Mouse (Mus musculus): ENCODE results near the gene Bad.

Gene Bad

GRCm38 (mm10) chr19:6969665-6970381 is 28.2 kb downstream of the Bad start:
- peak; percentile 86 to 91 for DNase-seq

- DNase-seq, result peak in 1 of 2 experiments; percentile 37
Measured at GRCm38 (mm10) chr19:6970460-6971085, 28.9 kb downstream of the Bad start.

GRCm38 (mm10) chr19:6971644-6972043 is 30.0 kb downstream of the Bad start:
- DNase-seq, result no peak

- DNase-seq, result no peak
Measured at GRCm38 (mm10) chr19:6972247-6972917, 30.7 kb downstream of the Bad start.

DNA sequence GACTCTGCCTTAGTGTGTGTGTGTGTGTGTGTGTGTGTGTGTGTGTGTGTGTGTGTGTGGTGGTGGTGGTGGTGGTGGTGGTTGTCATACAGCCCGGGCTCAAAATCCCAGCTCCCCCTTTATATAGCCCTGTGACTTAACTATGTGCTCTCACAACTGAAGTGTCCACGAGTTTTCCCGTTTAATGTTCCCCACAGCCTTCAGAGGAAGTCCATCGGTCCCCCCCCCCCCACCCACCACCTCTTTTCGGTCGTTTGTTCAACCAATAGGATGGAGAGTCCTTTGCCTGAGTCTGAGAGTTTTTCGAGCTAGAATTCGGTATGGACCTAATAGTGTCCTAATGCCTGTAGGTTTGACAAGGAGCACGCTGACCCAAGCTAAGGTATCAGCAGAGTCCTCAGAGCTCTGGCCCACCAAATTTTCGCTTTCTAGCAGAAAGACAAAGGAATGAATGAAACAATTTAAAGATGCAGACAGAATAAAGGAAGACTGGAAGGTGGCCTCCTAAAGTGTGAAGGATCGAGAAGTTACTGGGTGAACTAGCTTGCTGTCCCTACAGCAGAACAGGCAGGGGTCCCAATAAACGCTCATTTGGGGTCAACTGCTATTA is 32.0 kb downstream of the Bad start:
- no peak for DNase-seq

DNA sequence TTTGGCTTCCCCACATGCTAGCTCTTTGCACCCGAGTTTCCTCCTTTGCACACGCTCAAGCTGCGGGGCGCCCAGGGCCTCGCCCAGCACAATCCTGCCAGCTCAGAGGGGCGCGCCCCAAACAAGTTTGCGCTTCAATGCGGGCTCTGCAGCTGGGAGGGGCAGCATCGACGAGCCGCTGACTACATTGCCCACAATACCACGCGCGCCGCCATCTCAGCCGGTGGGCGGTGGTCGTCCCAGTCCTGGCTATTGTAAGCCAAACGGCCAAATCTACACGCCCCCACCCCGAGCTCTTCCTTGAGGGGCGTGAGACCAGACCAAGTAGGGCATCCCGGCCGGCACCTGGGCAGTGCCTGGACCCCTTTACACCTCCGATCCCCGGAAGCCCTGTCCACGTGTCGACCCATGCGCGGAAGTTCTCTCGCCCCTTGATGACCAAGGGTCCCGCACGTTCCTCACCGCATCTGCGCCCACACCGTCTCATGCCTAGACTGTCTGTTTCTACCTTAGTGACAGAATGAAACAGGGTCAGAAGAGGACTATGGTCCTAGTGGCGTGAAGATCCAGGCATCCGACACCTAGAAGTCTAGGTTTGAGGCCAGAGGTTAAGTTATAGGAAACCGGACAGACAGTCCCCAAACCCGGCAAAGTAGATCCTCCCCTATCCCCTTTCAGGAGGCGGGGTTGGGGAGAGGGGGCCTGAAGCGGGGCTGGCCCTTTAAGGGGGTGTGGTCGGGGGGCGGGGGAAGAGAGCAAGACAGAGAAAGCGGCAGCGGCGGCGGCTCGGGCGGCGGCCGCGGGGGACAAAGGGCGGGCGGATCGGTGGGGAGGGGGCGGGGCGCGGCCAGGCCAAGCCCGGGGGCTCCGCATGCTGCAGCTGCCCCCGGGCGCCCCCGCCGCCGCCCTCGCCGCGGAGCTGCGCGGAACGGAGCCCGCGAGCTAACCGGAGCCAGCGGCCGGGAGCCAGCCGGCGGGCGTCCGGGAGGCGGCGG is 32.8 kb downstream of the Bad start, which contains the start of gene Ppp1r14b:
Gene Ppp1r14b, plus strand, starts transcription at position 758 of the 995 bp plus-strand sequence.
- DNase-seq, result peak; percentile 92 to 95

- peak; percentile 70 to 81 for DNase-seq
Measured at GRCm38 (mm10) chr19:6975537-6976521, 34.2 kb downstream of the Bad start, which contains the start of gene Plcb3. Gene Plcb3 (minus strand): TSS chr19:6976470.

- DNase-seq, result no peak
Measured at GRCm38 (mm10) chr19:6977759-6978638, 36.3 kb downstream of the Bad start.

GRCm38 (mm10) chr19:6978639-6978974 is 36.9 kb downstream of the Bad start:
- DNase-seq, result no peak

DNA sequence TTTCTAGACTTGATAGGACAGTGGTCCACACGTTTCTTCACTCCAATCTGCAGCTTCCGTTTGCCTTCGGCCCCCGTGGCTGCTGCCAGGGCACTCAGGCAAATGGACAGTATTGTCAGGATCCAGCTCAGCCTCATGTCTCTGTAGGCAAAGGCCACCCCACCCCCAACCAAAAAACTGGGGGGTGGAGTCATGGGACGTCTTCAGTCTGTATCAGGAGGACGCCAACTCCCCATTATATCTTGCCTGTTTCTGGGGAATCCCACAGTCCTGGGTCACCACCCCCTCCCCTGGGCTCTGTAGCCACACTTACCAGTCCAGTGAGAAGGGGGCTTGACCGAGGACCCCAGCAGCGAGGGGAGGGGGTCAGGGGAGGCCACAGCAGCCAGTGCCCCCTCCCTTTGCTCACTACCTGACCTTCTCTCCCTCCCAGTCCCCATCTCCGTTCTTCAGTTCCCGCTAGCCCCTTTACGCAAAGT is 37.4 kb downstream of the Bad start:
- peak; percentile 44 to 54 for DNase-seq

GRCm38 (mm10) chr19:6979486-6980380 is 38.1 kb downstream of the Bad start:
- DNase-seq, result peak; percentile 100

- peak; percentile 98 to 100 for DNase-seq
Measured at GRCm38 (mm10) chr19:6980381-6981093, 38.9 kb downstream of the Bad start, which contains the start of gene Fkbp2. Gene Fkbp2 (minus strand): TSS chr19:6980501.

DNA sequence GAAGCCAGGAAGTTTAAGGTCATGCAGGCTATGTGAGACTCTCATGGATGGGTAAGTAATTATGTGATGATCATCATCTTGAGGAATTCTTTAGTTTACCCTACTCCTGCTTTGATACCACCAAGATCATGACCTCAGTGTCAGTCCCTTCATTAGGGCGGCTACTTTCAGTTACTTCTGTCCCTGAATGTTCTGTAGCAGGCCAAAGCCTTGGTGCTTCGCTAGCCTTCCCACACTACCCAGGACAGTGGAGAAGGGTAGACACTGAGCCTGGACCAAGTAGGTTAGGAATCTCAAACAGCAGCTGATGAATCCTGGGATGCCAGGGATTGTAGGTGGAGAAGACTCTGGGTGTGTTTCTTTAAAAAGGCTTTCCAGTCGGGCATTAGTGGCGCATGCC is 39.8 kb downstream of the Bad start:
- no peak for DNase-seq

GRCm38 (mm10) chr19:6983621-6984020 is 42.0 kb downstream of the Bad start:
- no peak for DNase-seq

DNA sequence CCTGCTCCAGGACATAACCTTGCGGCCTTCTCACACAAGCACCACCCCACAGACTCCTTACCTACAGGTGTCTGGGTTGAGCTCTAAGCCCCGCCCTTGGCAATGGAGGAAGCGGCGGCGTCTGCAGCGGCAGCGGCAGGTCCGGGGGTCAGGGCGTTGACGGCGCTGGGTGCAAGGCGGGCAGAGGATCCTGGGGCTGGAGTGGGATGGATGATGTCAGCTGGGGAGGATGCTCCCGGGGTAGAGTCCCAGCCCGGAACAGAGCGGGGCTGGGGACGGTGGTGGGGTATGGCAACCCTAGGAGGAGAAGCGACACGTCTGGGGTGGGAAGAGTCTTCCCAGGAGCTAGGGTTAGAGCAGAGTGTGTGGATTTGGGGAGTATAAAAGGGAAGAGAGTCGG is 43.6 kb downstream of the Bad start:
- DNase-seq, result no peak

DNA sequence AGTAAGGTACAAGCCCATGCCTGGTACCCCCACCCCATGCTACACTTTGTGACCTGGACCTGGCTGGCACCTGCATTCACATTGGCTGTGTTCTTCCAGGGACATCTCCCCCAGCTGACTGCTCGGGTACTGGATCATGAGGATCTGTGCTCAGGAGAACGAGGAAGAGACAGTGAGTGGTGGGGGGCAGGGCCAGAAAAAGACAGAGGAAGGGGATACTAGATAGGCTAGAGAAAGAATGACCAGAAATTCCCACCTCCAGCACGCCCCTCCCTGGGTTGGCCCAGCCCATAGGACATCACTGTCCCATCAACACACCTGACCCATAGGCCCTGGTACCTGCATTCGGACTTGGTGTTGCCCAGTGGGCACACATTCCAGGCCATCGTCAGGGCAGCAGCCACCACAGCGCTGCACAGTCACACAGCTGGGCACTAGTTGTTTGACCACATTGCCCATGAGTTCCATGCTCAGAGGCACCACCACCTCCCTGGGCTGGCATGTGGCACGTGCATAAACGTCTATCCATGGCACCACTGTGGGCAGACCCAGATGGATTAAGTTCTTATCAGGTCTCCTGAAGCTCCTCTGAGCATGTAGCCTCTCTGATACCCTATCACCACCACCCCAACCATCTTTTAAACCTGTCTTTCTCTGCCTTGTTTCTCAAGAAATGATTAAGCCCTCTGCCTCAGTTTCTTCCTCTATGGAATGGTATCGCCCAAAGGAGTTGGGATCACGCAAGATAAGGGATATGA is 44.5 kb downstream of the Bad start:
- DNase-seq, result no peak
